Mouse (Mus musculus) stomach, postnatal 0 days (tissue): Measurements from ENCODE around the gene Chmp2a.

Experiments used
- CTCF ChIP-seq: IDR thresholded peaks from 2 replicates; pipeline ENCODE4 v1.5.1; 2016; ENCODE audit warnings: antibody characterized with exemption, low read depth, mild to moderate bottlenecking, moderate library complexity
- EP300 ChIP-seq: optimal IDR thresholded peaks from 2 replicates; pipeline ENCODE3; 2016; ENCODE audit warnings: antibody characterized with exemption

DNA sequence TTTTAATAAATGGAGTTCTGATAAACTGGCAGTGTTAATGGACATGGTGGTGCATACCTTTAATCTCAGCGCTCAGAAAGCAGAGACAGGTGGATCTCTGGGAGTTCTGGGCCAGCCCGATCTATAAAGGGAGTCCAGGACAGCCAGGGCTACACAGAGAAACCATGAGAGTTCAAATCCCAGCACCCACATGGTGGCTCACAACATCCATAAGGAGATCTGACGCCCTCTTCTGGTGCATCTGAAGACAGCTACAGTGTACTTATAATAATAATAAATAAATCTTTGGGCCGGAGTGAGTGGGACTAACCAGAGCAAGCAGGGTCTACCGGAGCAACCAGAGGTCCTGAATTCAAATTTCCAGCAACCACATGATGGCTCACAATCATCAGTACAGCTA, 31.2 kb downstream of the Chmp2a start:
- TF ChIP-seq CTCF (peak; percentile 32), EP300 (no peak)
